Mouse (Mus musculus): ENCODE measurements around the gene Hmcn2. TPM values are rescaled to one million over a fixed set of nuclear protein-coding genes. Genes with fewer than 3 reads are reported as not detected.
A peak's percentile ranks its signal among the peaks of the same experiment; 100 is the strongest.

Gene Hmcn2
- total RNA-seq, 2 experiments from 2014 or later = 0.05 to 0.33 TPM

GRCm38 (mm10) chr2:31304801-31305665, 9.2 kb upstream of the Hmcn2 start:
- DNase-seq (ENCODE audit: low spot score in 2 of 2) = no peak

- no peak for DNase-seq (ENCODE audit: low spot score in 2 of 2)
Measured at GRCm38 (mm10) chr2:31305684-31306083, 8.5 kb upstream of the Hmcn2 start.

- no peak for DNase-seq (ENCODE audit: low spot score in 2 of 2)
Measured at GRCm38 (mm10) chr2:31308257-31308656, 6.0 kb upstream of the Hmcn2 start.

GRCm38 (mm10) chr2:31309549-31309948, 4.7 kb upstream of the Hmcn2 start:
- no peak for DNase-seq (ENCODE audit: low spot score in 2 of 2)

GRCm38 (mm10) chr2:31318162-31318561, 3.9 kb downstream of the Hmcn2 start:
- DNase-seq (ENCODE audit: low spot score in 2 of 2) = no peak

GRCm38 (mm10) chr2:31319200-31319599, 5.0 kb downstream of the Hmcn2 start:
- DNase-seq (ENCODE audit: low spot score in 2 of 2) = no peak

GRCm38 (mm10) chr2:31327186-31327585, 13.0 kb downstream of the Hmcn2 start:
- DNase-seq (ENCODE audit: low spot score in 2 of 2) = no peak

GRCm38 (mm10) chr2:31337706-31338330, 23.6 kb downstream of the Hmcn2 start:
- peak in 1 of 2 experiments; percentile 51 for DNase-seq (ENCODE audit: low spot score in 2 of 2)

- DNase-seq (ENCODE audit: low spot score in 2 of 2) = no peak
Measured at GRCm38 (mm10) chr2:31339826-31340225, 25.6 kb downstream of the Hmcn2 start.

GRCm38 (mm10) chr2:31341726-31342535, 27.7 kb downstream of the Hmcn2 start:
- DNase-seq (ENCODE audit: low spot score in 2 of 2) = no peak

GRCm38 (mm10) chr2:31346096-31346495, 31.9 kb downstream of the Hmcn2 start:
- DNase-seq (ENCODE audit: low spot score in 2 of 2) = no peak

- peak; percentile 11 to 30 for DNase-seq (ENCODE audit: low spot score in 2 of 2)
Measured at GRCm38 (mm10) chr2:31348373-31348772, 34.2 kb downstream of the Hmcn2 start.

GRCm38 (mm10) chr2:31348850-31349249, 34.6 kb downstream of the Hmcn2 start:
- DNase-seq (ENCODE audit: low spot score in 2 of 2) = no peak

- no peak for DNase-seq (ENCODE audit: low spot score in 2 of 2)
Measured at GRCm38 (mm10) chr2:31356771-31357170, 42.6 kb downstream of the Hmcn2 start.

GRCm38 (mm10) chr2:31359316-31359715, 45.1 kb downstream of the Hmcn2 start:
- no peak for DNase-seq (ENCODE audit: low spot score in 2 of 2)

GRCm38 (mm10) chr2:31367186-31367585, 53.0 kb downstream of the Hmcn2 start:
- DNase-seq (ENCODE audit: low spot score in 2 of 2) = no peak

GRCm38 (mm10) chr2:31371396-31371795, 57.2 kb downstream of the Hmcn2 start:
- DNase-seq (ENCODE audit: low spot score in 2 of 2) = no peak

GRCm38 (mm10) chr2:31372186-31372585, 58.0 kb downstream of the Hmcn2 start:
- no peak for DNase-seq (ENCODE audit: low spot score in 2 of 2)

- peak; percentile 37 to 59 for DNase-seq (ENCODE audit: low spot score in 2 of 2)
Measured at GRCm38 (mm10) chr2:31374415-31374814, 60.2 kb downstream of the Hmcn2 start.

GRCm38 (mm10) chr2:31376057-31376456, 61.8 kb downstream of the Hmcn2 start:
- DNase-seq (ENCODE audit: low spot score in 2 of 2) = no peak

GRCm38 (mm10) chr2:31377481-31377880, 63.3 kb downstream of the Hmcn2 start:
- DNase-seq (ENCODE audit: low spot score in 2 of 2) = no peak

Measured in layer of hippocampus, adult 18-20 months (tissue).